Mouse (Mus musculus) hindbrain, embryonic 13.5 days (tissue): ENCODE results near the gene H1foo. TPM values are rescaled to one million over a fixed set of nuclear protein-coding genes. Genes with fewer than 3 reads are reported as not detected.

Source experiments
- ATAC-seq: fragments of 200-750 bp; cut with Nextera tagmentation; 2 replicates; pipeline ENCODE4 v1.8.0; 2017; ENCODE audit warnings: moderate TSS enrichment; ENCODE audit not compliant: low FRiP score
- H3K27ac ChIP-seq: fragments of 300-500 bp; sonication (generic); 2 replicates; pipeline ENCODE4 v1.5.1; 2015; ENCODE audit warnings: inconsistent platforms, mild to moderate bottlenecking, moderate library complexity
- H3K27me3 ChIP-seq: fragments of 300-500 bp; sonication (generic); 2 replicates; pipeline ENCODE4 v1.6.1; 2015; ENCODE audit warnings: mild to moderate bottlenecking, inconsistent platforms
- H3K36me3 ChIP-seq: fragments of 300-500 bp; sonication (generic); 2 replicates; pipeline ENCODE4 v1.6.1; 2015; ENCODE audit warnings: mild to moderate bottlenecking, inconsistent platforms
- H3K4me1 ChIP-seq: fragments of 300-500 bp; sonication (generic); replicated peaks from 2 replicates; pipeline ENCODE4 v1.6.1; 2015; ENCODE audit warnings: inconsistent platforms
- H3K4me2 ChIP-seq: fragments of 300-500 bp; sonication (generic); 2 replicates; pipeline ENCODE4 v1.6.1; 2015; ENCODE audit warnings: inconsistent platforms, mild to moderate bottlenecking, moderate library complexity
- H3K4me3 ChIP-seq: fragments of 300-500 bp; sonication (generic); 2 replicates; pipeline ENCODE4 v1.5.1; 2015; ENCODE audit warnings: mild to moderate bottlenecking, inconsistent platforms
- H3K9ac ChIP-seq: fragments of 300-500 bp; sonication (generic); 2 replicates; pipeline ENCODE4 v1.6.1; 2015; ENCODE audit warnings: mild to moderate bottlenecking, inconsistent platforms
- H3K9me3 ChIP-seq: fragments of 300-500 bp; sonication (generic); 2 replicates; pipeline ENCODE4 v1.6.1; 2016; ENCODE audit warnings: inconsistent platforms
- WGBS: fragments of 180-500 bp; shearing (Covaris S2); methylation state at CpG from one replicate; pipeline ENCODE4 v1.1.7; 2015; 5-methylcytosine and 5-hydroxymethylcytosine counted together
- polyA plus RNA-seq: library from polyadenylated mRNA; unstranded; fragments of >200 nt; fragmentation: Nextera tagmentation; extraction: Ambion mirVana; gene quantifications from 2 replicates; pipeline ENCODE4 v1.2.1, GENCODE M21; 2015

H1foo gene
- polyA plus RNA-seq, 1 experiment from 2014 or later = not detected

DNA sequence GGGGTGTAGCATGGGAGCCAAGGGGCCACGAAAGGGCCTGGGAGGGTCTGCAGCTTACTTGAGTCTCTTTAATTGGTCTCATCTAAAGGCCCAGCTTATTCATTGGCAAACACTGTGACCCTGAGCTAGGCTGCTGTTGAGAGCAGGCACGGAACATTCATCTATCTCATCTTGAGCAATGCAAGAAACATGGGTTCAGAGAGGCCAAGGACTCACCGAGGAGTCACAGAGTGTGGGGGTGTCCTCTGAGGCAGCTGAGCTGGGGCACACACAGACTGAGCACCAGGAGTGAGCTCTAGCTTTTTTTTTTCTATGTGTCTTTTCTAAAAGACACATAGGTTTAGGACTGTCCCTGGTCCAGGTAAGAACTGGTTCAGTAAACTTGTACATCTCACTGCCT, 12.3 kb upstream of the H1foo start:
- Histone ChIP-seq H3K27ac (no peak overlapping the region), H3K9ac (no peak overlapping the region), H3K4me3 (no peak overlapping the region), H3K4me2 (no peak overlapping the region), H3K36me3 (no peaks in the 10 kb centered on the region), H3K4me1 (peaks cover 11% of the 10 kb centered on the region; the same call in 1 of the 2 replicates), H3K9me3 (no peaks in the 10 kb centered on the region), H3K27me3 (no peaks in the 10 kb centered on the region)
- 93% methylated on average over 3 of the region's 3 CpGs for WGBS
- ATAC-seq = no peak

DNA sequence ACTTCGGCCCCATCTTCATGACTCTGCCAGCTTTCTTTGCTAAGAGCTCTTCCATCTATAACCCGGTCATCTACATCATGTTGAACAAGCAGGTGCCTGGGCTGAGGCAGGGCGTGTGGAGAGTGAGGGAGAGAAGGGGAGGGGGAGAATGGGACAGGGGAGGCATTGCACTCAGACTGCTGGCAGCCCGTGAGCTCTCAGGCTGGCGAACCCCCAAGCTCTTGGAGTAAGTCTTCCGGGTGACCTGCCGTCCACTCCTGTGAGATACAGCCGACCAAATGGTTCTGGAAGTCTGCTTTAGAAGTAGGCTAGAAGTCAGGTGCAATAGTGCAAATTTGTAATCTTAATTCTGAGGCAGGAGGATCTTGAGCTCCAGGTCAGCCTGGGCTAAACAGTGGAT, 9.2 kb upstream of the H1foo start:
- WGBS = 88% methylated on average over 8 of the region's 8 CpGs
- H3K4me3 ChIP-seq = no peak overlapping the region
- H3K4me1 ChIP-seq = peaks cover 6% of the 10 kb centered on the region; the same call in 1 of the 2 replicates
- H3K27ac ChIP-seq = no peak overlapping the region
- no peak overlapping the region for H3K9ac ChIP-seq
- H3K4me2 ChIP-seq = no peak overlapping the region
- H3K27me3 ChIP-seq = no peaks in the 10 kb centered on the region
- ATAC-seq = no peak
- H3K9me3 ChIP-seq = peaks cover 9% of the 10 kb centered on the region; the same call in 1 of the 2 replicates
- H3K36me3 ChIP-seq = peaks cover 6% of the 10 kb centered on the region; the same call in 1 of the 2 replicates

DNA sequence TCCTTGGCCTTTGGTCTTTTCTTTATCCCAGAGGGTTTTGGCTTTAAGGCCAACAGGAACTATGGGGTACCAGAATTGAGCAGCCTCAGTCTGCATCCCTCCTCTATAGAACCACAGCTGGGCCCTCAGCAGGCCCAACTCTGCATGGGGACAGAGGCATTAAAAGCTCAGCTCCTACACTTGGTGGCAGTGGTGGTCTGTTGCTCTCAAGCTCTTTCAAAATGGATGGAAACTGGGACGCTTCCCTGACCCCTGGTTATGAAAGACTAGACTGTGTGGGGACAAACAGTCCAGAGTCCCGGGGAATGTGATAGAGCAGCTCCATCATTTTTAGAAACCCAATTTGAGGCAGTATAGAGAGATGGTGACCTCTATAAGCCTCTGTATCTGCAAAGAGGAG, 6.7 kb upstream of the H1foo start:
- Histone ChIP-seq H3K36me3 (peaks cover 6% of the 10 kb centered on the region; the same call in 1 of the 2 replicates), H3K9ac (no peak overlapping the region), H3K27me3 (no peaks in the 10 kb centered on the region), H3K4me3 (no peak overlapping the region), H3K4me1 (0 out of 2 replicates have a peak, but pooled peaks cover 6% of the 10 kb centered on the region), H3K27ac (no peak overlapping the region), H3K9me3 (peaks cover 9% of the 10 kb centered on the region; the same call in 1 of the 2 replicates), H3K4me2 (no peak overlapping the region)
- WGBS = 95% methylated on average over 2 of the region's 2 CpGs
- no peak for ATAC-seq

DNA sequence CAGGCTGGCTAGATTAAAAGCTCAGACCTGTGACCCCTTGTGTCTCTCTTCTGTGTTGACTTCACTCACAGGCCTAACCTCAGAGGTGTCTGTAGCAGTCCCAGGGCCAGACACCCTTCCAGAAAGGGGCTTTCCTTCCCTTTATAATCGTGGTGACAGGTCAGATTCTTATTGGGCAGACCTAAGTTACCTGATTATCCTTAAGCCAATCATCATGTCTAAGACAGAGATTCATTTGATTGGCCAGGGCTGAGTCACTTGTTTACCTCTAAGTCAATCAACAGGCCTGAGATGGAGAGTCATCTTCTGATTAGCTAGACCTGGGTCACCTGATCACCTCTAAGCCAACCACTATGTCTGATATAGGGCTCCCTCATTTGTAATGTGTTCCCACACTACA, 5.9 kb upstream of the H1foo start:
- 76% methylated on average over 1 of the region's 1 CpGs for WGBS
- no peak overlapping the region for H3K4me2 ChIP-seq
- H3K9me3 ChIP-seq = peaks cover 9% of the 10 kb centered on the region; the same call in 1 of the 2 replicates
- H3K36me3 ChIP-seq = peaks cover 6% of the 10 kb centered on the region; the same call in 1 of the 2 replicates
- H3K27me3 ChIP-seq = no peaks in the 10 kb centered on the region
- no peak overlapping the region for H3K27ac ChIP-seq
- 0 out of 2 replicates have a peak, but pooled peaks cover 6% of the 10 kb centered on the region for H3K4me1 ChIP-seq
- H3K9ac ChIP-seq = no peak overlapping the region
- H3K4me3 ChIP-seq = no peak overlapping the region
- no peak for ATAC-seq

DNA sequence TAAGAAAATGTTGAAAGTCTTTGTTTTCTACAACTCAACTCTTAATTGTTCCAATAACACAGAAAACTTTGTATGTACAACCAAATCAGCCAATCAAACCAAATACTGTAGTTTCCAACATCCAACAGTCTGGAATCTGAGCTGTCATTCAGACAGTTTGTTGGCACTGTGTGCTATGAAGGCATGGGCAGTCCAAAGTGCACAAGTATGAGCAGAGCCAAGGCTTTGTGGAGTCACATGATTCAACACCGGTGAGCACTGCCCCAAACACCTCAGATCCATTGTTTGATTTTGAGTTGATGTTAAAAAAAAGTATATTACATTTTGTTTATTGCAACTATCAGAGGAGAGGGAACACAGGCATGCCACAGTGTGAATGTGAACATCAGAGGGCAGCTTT, 4.1 kb upstream of the H1foo start:
- 0 out of 2 replicates have a peak, but pooled peaks cover 6% of the 10 kb centered on the region for H3K4me1 ChIP-seq

DNA sequence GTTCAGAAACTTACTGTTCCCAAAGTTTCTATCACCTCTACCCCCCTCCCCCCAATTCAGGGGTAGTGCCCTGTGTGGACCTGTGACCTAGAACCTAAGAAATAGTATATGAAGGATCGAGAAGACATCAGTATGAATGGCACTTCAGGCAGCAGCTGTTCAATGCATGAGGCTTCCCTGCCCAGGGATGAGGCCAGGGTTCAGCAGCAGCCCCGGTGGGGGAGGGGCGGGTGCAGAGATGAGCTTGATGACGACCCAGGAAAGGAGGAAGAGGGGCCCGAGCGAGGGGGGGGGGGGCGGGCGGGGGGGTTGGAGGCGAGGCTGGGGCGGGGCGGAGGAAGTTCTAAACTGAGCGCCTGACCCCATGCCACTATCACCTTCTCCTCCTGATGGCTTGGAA, 3.6 kb upstream of the H1foo start:
- no peak for ATAC-seq
- H3K36me3 ChIP-seq = peaks cover 6% of the 10 kb centered on the region; the same call in 1 of the 2 replicates
- H3K9ac ChIP-seq = no peak overlapping the region
- H3K27ac ChIP-seq = no peak overlapping the region
- H3K9me3 ChIP-seq = peaks cover 9% of the 10 kb centered on the region; the same call in 1 of the 2 replicates
- H3K4me1 ChIP-seq = peaks cover 7% of the 10 kb centered on the region
- no peak overlapping the region for H3K4me3 ChIP-seq
- H3K4me2 ChIP-seq = no peak overlapping the region
- WGBS = 18% methylated on average over 5 of the region's 12 CpGs
- H3K27me3 ChIP-seq = no peaks in the 10 kb centered on the region

More for the DNA sequence above, 4.1 kb upstream of the H1foo start:
- Histone ChIP-seq H3K27me3 (no peaks in the 10 kb centered on the region), H3K36me3 (peaks cover 6% of the 10 kb centered on the region; the same call in 1 of the 2 replicates), H3K4me2 (no peak overlapping the region), H3K4me3 (no peak overlapping the region), H3K9ac (no peak overlapping the region), H3K27ac (no peak overlapping the region), H3K9me3 (peaks cover 9% of the 10 kb centered on the region; the same call in 1 of the 2 replicates)
- 78% methylated on average over 1 of the region's 1 CpGs for WGBS
- no peak for ATAC-seq

DNA sequence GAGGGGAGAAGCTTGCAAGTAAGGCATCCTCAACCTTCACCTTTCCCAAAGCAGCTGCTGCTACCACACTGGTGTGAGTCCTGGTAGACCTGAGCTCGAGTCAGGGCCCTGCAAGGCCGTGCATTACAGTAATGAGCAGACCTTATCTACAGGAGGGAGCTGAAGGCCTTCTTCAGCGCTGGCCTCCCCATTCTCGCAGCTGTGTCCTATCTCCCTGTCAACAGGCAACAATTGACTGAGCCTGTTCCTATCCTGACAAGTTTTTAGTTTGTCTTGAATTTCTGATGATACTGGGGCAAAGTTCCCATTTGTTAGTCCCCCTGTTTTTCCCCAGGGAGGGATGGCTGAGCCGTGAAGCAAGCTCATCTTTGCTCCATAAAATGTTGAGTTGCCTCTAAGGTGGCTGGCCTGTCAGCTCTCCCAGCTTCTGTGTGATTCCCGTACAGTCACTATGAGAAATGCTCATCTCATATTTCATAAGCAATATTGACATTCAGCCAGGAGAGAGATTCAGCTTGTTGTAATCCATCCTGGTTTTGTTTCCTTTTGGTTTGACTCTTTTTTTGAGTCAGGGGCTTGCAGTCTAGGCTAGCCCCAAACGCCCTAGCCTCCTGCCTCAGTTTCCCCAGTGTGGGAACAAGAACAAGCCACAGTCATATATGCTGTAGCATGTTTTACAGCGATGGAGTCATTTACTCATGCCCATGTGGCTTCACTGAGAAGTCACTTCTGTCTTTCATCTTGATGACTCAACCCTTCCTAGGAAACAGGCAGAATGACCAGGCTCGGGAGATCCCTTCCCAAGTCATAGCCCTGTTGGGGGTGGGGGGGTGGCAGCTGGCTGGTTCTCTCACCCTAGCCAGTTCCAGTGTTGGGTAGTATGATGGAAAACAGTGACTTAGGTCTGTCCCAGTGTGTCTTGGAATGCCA, 975 bp upstream of the H1foo start:
- whole genome bisulfite sequencing = 82% methylated on average over 9 of the region's 9 CpGs
- no peak overlapping the region for H3K9ac ChIP-seq
- no peak overlapping the region for H3K4me3 ChIP-seq
- no peaks in the 10 kb centered on the region for H3K27me3 ChIP-seq
- no peaks in the 10 kb centered on the region for H3K9me3 ChIP-seq
- H3K27ac ChIP-seq = no peak overlapping the region
- no peak for ATAC-seq
- no peak overlapping the region for H3K4me2 ChIP-seq
- peaks cover 16% of the 10 kb centered on the region for H3K4me1 ChIP-seq
- H3K36me3 ChIP-seq = no peaks in the 10 kb centered on the region

DNA sequence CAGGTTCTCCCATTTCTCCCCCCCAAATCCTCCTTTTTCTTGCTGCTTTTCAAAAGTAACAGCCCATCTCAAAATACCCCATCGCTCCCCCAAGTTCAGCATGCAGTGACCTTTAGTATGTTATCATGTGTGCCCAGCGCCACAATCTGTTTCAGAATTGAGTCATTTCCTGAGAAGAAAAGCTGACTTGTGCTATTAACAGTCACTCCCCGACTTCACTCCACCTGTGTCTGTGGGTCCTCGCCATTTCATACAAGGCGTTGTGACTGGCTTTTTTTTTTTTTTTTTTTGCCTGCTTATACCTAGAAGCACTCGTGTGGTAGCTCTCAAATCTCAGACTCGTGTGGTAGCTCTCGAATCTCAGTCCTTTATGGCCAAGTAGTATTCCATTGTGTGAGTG, 895 bp downstream of the H1foo start:
- H3K4me1 ChIP-seq = peaks cover 16% of the 10 kb centered on the region
- no peaks in the 10 kb centered on the region for H3K9me3 ChIP-seq
- WGBS = 87% methylated on average over 8 of the region's 8 CpGs
- no peak for ATAC-seq
- H3K4me3 ChIP-seq = no peak overlapping the region
- no peaks in the 10 kb centered on the region for H3K27me3 ChIP-seq
- H3K27ac ChIP-seq = no peak overlapping the region
- no peak overlapping the region for H3K9ac ChIP-seq
- no peak overlapping the region for H3K4me2 ChIP-seq
- no peaks in the 10 kb centered on the region for H3K36me3 ChIP-seq

DNA sequence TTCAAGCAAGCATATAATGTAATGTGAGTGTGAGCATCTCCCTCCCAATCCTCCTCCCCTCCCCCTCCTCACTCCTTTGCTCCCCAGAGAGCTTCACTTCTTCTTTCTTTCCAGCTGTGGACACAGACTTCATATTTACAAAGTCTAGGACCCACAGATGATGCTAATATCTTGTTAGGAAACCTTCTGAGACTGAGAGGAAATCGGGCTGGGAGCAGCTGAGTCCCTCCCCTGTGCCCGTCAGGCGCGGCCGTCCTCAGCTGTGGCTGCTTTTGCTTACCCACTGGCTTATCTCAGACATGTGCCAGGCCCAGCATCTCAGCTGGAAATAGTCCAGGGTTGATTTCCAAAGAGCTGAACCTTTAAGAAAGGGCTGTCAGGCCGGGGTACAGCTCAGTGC, 1.7 kb downstream of the H1foo start:
- no peak for ATAC-seq
- WGBS = 50% methylated on average over 6 of the region's 6 CpGs
- H3K36me3 ChIP-seq = no peaks in the 10 kb centered on the region
- no peaks in the 10 kb centered on the region for H3K27me3 ChIP-seq
- H3K27ac ChIP-seq = peak overlapping the region; percentile 44; the same call in 1 of the 2 replicates
- H3K4me3 ChIP-seq = no peak overlapping the region
- H3K4me2 ChIP-seq = no peak overlapping the region
- no peaks in the 10 kb centered on the region for H3K9me3 ChIP-seq
- peaks cover 11% of the 10 kb centered on the region for H3K4me1 ChIP-seq
- no peak overlapping the region for H3K9ac ChIP-seq

DNA sequence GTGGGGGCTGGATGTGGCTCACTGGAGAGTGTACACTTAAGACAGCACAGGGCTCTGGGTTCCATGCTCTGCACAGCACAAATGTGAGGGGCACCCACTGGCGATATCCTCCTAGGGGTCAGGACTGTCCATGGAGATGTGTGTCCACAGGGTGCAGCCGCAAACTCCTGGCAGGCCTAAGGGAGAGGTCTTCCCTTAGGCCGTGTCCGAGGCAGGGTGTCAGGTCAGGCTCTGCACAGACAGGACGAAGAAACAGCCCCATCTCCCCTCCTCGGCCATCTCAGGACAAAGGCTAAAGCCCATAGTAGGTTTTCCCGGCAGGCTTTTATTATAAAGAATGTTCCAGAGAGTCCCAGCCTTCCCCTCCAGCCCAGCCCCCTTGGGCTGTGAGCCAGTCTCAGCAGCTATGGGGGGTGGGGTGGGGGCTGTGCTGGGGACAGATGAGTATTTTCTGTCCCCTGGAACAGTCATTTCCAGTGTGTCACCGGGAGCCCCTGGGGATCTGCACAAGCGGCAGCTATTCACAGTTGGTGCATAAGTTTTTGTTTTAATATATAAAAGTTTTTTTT, 9.9 kb downstream of the H1foo start:
- 68% methylated on average over 9 of the region's 9 CpGs for WGBS
- Histone ChIP-seq H3K9me3 (0 out of 2 replicates have a peak, but pooled peaks cover 3% of the 10 kb centered on the region), H3K36me3 (no peaks in the 10 kb centered on the region), H3K4me3 (no peak overlapping the region), H3K9ac (no peak overlapping the region), H3K4me2 (no peak overlapping the region), H3K27me3 (no peaks in the 10 kb centered on the region), H3K4me1 (peaks cover 30% of the 10 kb centered on the region), H3K27ac (no peak overlapping the region)
- ATAC-seq = no peak

DNA sequence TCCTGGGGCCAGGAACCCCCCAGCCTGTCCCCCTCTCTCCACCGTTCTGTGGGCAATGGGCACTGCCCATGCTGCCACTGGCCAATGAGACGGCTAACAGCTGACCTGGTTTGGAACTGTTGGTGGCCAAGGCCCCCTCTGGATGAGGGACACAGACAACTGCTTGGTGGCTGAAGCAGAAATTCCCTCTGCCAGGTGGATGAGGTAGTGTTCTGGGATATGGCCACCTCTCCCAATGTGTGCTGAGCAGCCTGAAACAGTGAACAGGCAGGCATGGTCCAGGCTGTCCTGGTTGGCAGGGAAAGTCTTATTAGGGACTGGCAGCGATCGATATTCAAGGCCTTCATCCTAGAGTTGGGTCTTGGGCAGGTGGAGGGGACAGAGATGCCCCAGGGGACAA, 10.4 kb downstream of the H1foo start:
- no peak overlapping the region for H3K4me2 ChIP-seq
- no peak overlapping the region for H3K27ac ChIP-seq
- H3K9ac ChIP-seq = no peak overlapping the region
- no peak overlapping the region for H3K4me3 ChIP-seq
- ATAC-seq = no peak
- 0 out of 2 replicates have a peak, but pooled peaks cover 3% of the 10 kb centered on the region for H3K9me3 ChIP-seq
- 95% methylated on average over 4 of the region's 4 CpGs for whole genome bisulfite sequencing
- H3K36me3 ChIP-seq = no peaks in the 10 kb centered on the region
- H3K27me3 ChIP-seq = no peaks in the 10 kb centered on the region
- H3K4me1 ChIP-seq = peaks cover 30% of the 10 kb centered on the region

DNA sequence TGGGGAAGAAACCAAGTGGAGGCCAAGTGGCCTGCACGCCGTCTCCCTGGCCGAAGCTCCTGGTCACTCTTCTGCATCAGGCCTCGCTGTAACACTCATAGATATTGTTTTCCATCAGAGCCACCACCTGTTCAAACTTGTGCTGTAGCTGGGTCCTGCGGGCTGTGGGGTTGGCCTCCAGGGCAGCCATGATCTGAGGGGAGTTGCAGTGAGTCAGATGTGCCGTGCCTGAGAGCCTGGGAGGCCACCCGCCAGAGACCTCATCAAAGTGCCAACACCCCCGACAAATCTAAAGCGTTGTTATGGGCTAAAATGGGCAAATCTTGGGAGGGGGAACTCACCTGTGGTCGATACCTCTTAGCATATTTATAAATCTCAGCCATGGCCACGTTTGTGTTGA, 10.9 kb downstream of the H1foo start:
- WGBS = 85% methylated on average over 11 of the region's 11 CpGs

More for the DNA sequence above, 10.9 kb downstream of the H1foo start:
- Histone ChIP-seq H3K27ac (no peak overlapping the region), H3K9ac (no peak overlapping the region), H3K27me3 (no peaks in the 10 kb centered on the region), H3K4me3 (no peak overlapping the region), H3K4me2 (no peak overlapping the region), H3K4me1 (peaks cover 30% of the 10 kb centered on the region), H3K9me3 (0 out of 2 replicates have a peak, but pooled peaks cover 3% of the 10 kb centered on the region), H3K36me3 (no peaks in the 10 kb centered on the region)
- no peak for ATAC-seq
